Mouse (Mus musculus): ENCODE measurements around the gene Pou5f1. TPM values are rescaled to one million over a fixed set of nuclear protein-coding genes. Genes with fewer than 3 reads are reported as not detected.
A peak's percentile ranks its signal among the peaks of the same experiment; 100 is the strongest.
"Not testable (repeated sequence)": the region's sequence is repeated elsewhere in the genome, so short reads cannot be mapped to it uniquely, and the experiment has no call there.

The Pou5f1 gene
- not detected in 2 replicates for polyA plus RNA-seq (2015; fragmentation: Nextera tagmentation; extraction: Ambion mirVana)

- WGBS, result 25% methylated on average over 13 of the region's 13 CpGs
- peaks cover 14% of the 10 kb centered on the region; the same call in 1 of the 2 replicates for H3K4me1 ChIP-seq (replicated peaks)
Observed at GRCm38 (mm10) chr17:35505776-35506175, at the start of gene Pou5f1. Gene Pou5f1, plus strand, starts transcription at chr17:35506018.

GRCm38 (mm10) chr17:35458247-35458646 lies 47.6 kb upstream of the Pou5f1 start:
- not testable (repeated sequence) for H3K9ac ChIP-seq (replicated peaks); H3K9me3 ChIP-seq; H3K4me2 ChIP-seq (replicated peaks); ATAC-seq; H3K4me3 ChIP-seq (replicated peaks); H3K27ac ChIP-seq; H3K4me1 ChIP-seq (replicated peaks); H3K36me3 ChIP-seq; H3K27me3 ChIP-seq
- no CpG with 5 or more reads among the region's 1 CpGs for WGBS

More at GRCm38 (mm10) chr17:35505776-35506175, at the start of gene Pou5f1:
- no peak within 1 kb of the TSS for H3K4me2 ChIP-seq (replicated peaks)
- H3K4me3 ChIP-seq (replicated peaks), result no peak within 1 kb of the TSS
- no peak within 1 kb of the TSS for H3K27ac ChIP-seq
- H3K36me3 ChIP-seq, result no peaks in the 10 kb centered on the region
- no peak for ATAC-seq
- no peaks in the 10 kb centered on the region for H3K9me3 ChIP-seq
- H3K27me3 ChIP-seq, result peaks cover 61% of the 10 kb centered on the region
- no peak within 1 kb of the TSS for H3K9ac ChIP-seq (replicated peaks)

GRCm38 (mm10) chr17:35460513-35461341 lies 45.1 kb upstream of the Pou5f1 start:
- not testable (repeated sequence) for H3K4me1 ChIP-seq (replicated peaks); H3K27ac ChIP-seq; H3K9ac ChIP-seq (replicated peaks); H3K27me3 ChIP-seq; H3K36me3 ChIP-seq; H3K4me3 ChIP-seq (replicated peaks); H3K9me3 ChIP-seq; H3K4me2 ChIP-seq (replicated peaks)
- WGBS, result 64% methylated on average over 3 of the region's 9 CpGs
- ATAC-seq, result peak; percentile 24; the same call in 1 of the 2 replicates

- H3K4me3 ChIP-seq (replicated peaks); H3K9ac ChIP-seq (replicated peaks); H3K9me3 ChIP-seq; ATAC-seq; H3K4me1 ChIP-seq (replicated peaks); H3K27ac ChIP-seq; H3K36me3 ChIP-seq; H3K4me2 ChIP-seq (replicated peaks): not testable (repeated sequence)
- peaks cover 24% of the 10 kb centered on the region for H3K27me3 ChIP-seq
- whole genome bisulfite sequencing, result 10% methylated on average over 8 of the region's 8 CpGs
Observed at GRCm38 (mm10) chr17:35465651-35466050, 40.2 kb upstream of the Pou5f1 start.

GRCm38 (mm10) chr17:35468936-35469335 lies 36.9 kb upstream of the Pou5f1 start:
- not testable (repeated sequence) for H3K9ac ChIP-seq (replicated peaks); ATAC-seq; H3K36me3 ChIP-seq; H3K9me3 ChIP-seq; H3K4me2 ChIP-seq (replicated peaks); H3K27ac ChIP-seq; H3K4me3 ChIP-seq (replicated peaks)
- WGBS, result 63% methylated on average over 3 of the region's 3 CpGs
- peaks cover 11% of the 10 kb centered on the region for H3K4me1 ChIP-seq (replicated peaks)
- peaks cover 30% of the 10 kb centered on the region for H3K27me3 ChIP-seq

GRCm38 (mm10) chr17:35469842-35470751 lies 35.7 kb upstream of the Pou5f1 start, which contains the start of gene H2-Q10:
Gene H2-Q10, plus strand, starts transcription at chr17:35470089.
- Histone ChIP-seq H3K36me3 (no peaks in the 10 kb centered on the region), H3K27ac (no peak within 1 kb of the TSS), H3K27me3 (peaks cover 30% of the 10 kb centered on the region), H3K4me2 (replicated peaks) (peak within 1 kb of the TSS; percentile 64), H3K9me3 (no peaks in the 10 kb centered on the region), H3K9ac (replicated peaks) (no peak within 1 kb of the TSS; the same call in 1 of the 2 replicates), H3K4me1 (replicated peaks) (peaks cover 11% of the 10 kb centered on the region), H3K4me3 (replicated peaks) (peak within 1 kb of the TSS; percentile 38)
- 2% methylated on average over 80 of the region's 80 CpGs for WGBS
- peak; percentile 34; the same call in 1 of the 2 replicates for ATAC-seq

- no peak overlapping the region for H3K4me2 ChIP-seq (replicated peaks)
- H3K4me1 ChIP-seq (replicated peaks), result no peaks in the 10 kb centered on the region
- H3K27me3 ChIP-seq, result 0 out of 2 replicates have a peak, but pooled peaks cover 2% of the 10 kb centered on the region
- no peaks in the 10 kb centered on the region for H3K36me3 ChIP-seq
- ATAC-seq, result no peak
- H3K4me3 ChIP-seq (replicated peaks), result no peak overlapping the region
- H3K9me3 ChIP-seq, result no peaks in the 10 kb centered on the region
- no peak overlapping the region for H3K27ac ChIP-seq
- no peak overlapping the region for H3K9ac ChIP-seq (replicated peaks)
- 0% methylated on average over 9 of the region's 9 CpGs for WGBS
Observed at GRCm38 (mm10) chr17:35484066-35484465, 21.8 kb upstream of the Pou5f1 start.

- H3K27me3 ChIP-seq, result 0 out of 2 replicates have a peak, but pooled peaks cover 2% of the 10 kb centered on the region
- no peak overlapping the region for H3K4me3 ChIP-seq (replicated peaks)
- no peak overlapping the region for H3K9ac ChIP-seq (replicated peaks)
- no peak overlapping the region for H3K4me2 ChIP-seq (replicated peaks)
- H3K36me3 ChIP-seq, result no peaks in the 10 kb centered on the region
- no peak overlapping the region for H3K27ac ChIP-seq
- WGBS, result 39% methylated on average over 4 of the region's 4 CpGs
- no peak for ATAC-seq
- H3K9me3 ChIP-seq, result no peaks in the 10 kb centered on the region
- peaks cover 5% of the 10 kb centered on the region; the same call in 1 of the 2 replicates for H3K4me1 ChIP-seq (replicated peaks)
Observed at GRCm38 (mm10) chr17:35485702-35486101, 20.1 kb upstream of the Pou5f1 start.

GRCm38 (mm10) chr17:35486726-35487125 lies 19.1 kb upstream of the Pou5f1 start:
- Histone ChIP-seq H3K4me1 (replicated peaks) (peaks cover 5% of the 10 kb centered on the region; the same call in 1 of the 2 replicates), H3K9me3 (no peaks in the 10 kb centered on the region), H3K36me3 (no peaks in the 10 kb centered on the region), H3K4me3 (replicated peaks) (no peak overlapping the region), H3K4me2 (replicated peaks) (no peak overlapping the region), H3K9ac (replicated peaks) (no peak overlapping the region), H3K27me3 (0 out of 2 replicates have a peak, but pooled peaks cover 2% of the 10 kb centered on the region), H3K27ac (no peak overlapping the region)
- 78% methylated on average over 10 of the region's 10 CpGs for WGBS
- ATAC-seq, result no peak

GRCm38 (mm10) chr17:35488041-35488440 lies 17.8 kb upstream of the Pou5f1 start:
- ATAC-seq, result no peak
- WGBS, result 93% methylated on average over 2 of the region's 2 CpGs
- Histone ChIP-seq H3K4me2 (replicated peaks) (no peak overlapping the region), H3K27ac (no peak overlapping the region), H3K27me3 (0 out of 2 replicates have a peak, but pooled peaks cover 2% of the 10 kb centered on the region), H3K9me3 (no peaks in the 10 kb centered on the region), H3K4me3 (replicated peaks) (no peak overlapping the region), H3K36me3 (no peaks in the 10 kb centered on the region), H3K9ac (replicated peaks) (no peak overlapping the region), H3K4me1 (replicated peaks) (peaks cover 5% of the 10 kb centered on the region; the same call in 1 of the 2 replicates)

- peaks cover 5% of the 10 kb centered on the region; the same call in 1 of the 2 replicates for H3K4me1 ChIP-seq (replicated peaks)
- WGBS, result 55% methylated on average over 5 of the region's 5 CpGs
- ATAC-seq, result no peak
Observed at GRCm38 (mm10) chr17:35490320-35490719, 15.5 kb upstream of the Pou5f1 start.

More at GRCm38 (mm10) chr17:35490320-35490719, 15.5 kb upstream of the Pou5f1 start:
- no peak overlapping the region for H3K9ac ChIP-seq (replicated peaks)
- H3K9me3 ChIP-seq, result no peaks in the 10 kb centered on the region
- no peak overlapping the region for H3K27ac ChIP-seq
- no peak overlapping the region for H3K4me2 ChIP-seq (replicated peaks)
- no peaks in the 10 kb centered on the region for H3K36me3 ChIP-seq
- H3K27me3 ChIP-seq, result no peaks in the 10 kb centered on the region
- H3K4me3 ChIP-seq (replicated peaks), result no peak overlapping the region
